Mouse (Mus musculus) ES-Bruce4 (cell line): ENCODE measurements around the gene Jmjd6. TPM values are rescaled to one million over a fixed set of nuclear protein-coding genes. Genes with fewer than 3 reads are reported as not detected.

ENCODE experiments used
- H3K27ac ChIP-seq: 2 replicates; pipeline ENCODE4 v1.5.1; 2012; ENCODE audit warnings: low read length, inconsistent platforms; ENCODE audit not compliant: insufficient read depth
- H3K27me3 ChIP-seq: 2 replicates; pipeline ENCODE4 v1.6.1; 2012; ENCODE audit warnings: mild to moderate bottlenecking, low read length, inconsistent platforms; ENCODE audit not compliant: control insufficient read depth, poor library complexity, insufficient read depth, severe bottlenecking
- H3K36me3 ChIP-seq: 2 replicates; pipeline ENCODE4 v1.6.1; 2012; ENCODE audit warnings: inconsistent platforms, mild to moderate bottlenecking, low read length, moderate library complexity; ENCODE audit not compliant: control insufficient read depth, poor library complexity, insufficient read depth, severe bottlenecking
- H3K4me1 ChIP-seq: one replicate; pipeline ENCODE4 v1.8.1; 2011; ENCODE audit warnings: low read length; ENCODE audit not compliant: control insufficient read depth, insufficient read depth
- H3K4me3 ChIP-seq: 2 replicates; pipeline ENCODE4 v1.5.1; 2011; ENCODE audit warnings: low read depth, mild to moderate bottlenecking, low read length
- H3K9ac ChIP-seq: 2 replicates; pipeline ENCODE4 v1.6.1; 2012; ENCODE audit warnings: low read depth, mild to moderate bottlenecking, inconsistent platforms; ENCODE audit not compliant: poor library complexity, severe bottlenecking
- H3K9me3 ChIP-seq: replicated peaks from 2 replicates; pipeline ENCODE4 v1.6.1; 2012; ENCODE audit warnings: mild to moderate bottlenecking, low read length, inconsistent platforms; ENCODE audit not compliant: control insufficient read depth, poor library complexity, insufficient read depth, severe bottlenecking
- CTCF ChIP-seq: IDR thresholded peaks from one replicate; pipeline ENCODE4 v1.8.1; 2011; ENCODE audit warnings: low read depth, low read length
- EP300 ChIP-seq: IDR thresholded peaks from 2 replicates; pipeline ENCODE4 v1.6.1; 2011; ENCODE audit warnings: low read depth, low read length; ENCODE audit not compliant: insufficient read depth
- POLR2A ChIP-seq: IDR thresholded peaks from one replicate; pipeline ENCODE4 v1.8.1; 2011; ENCODE audit warnings: low read length; ENCODE audit not compliant: insufficient read depth
- polyA plus RNA-seq: library from polyadenylated mRNA; stranded (reverse); fragments of >200 nt; gene quantifications from 2 replicates; pipeline ENCODE4 v1.2.4, GENCODE M21; 2011; ENCODE audit warnings: low read depth; ENCODE audit not compliant: missing spikeins, insufficient read depth, insufficient read length

Jmjd6 gene
- polyA plus RNA-seq, 1 experiment, result 45.6 TPM

DNA sequence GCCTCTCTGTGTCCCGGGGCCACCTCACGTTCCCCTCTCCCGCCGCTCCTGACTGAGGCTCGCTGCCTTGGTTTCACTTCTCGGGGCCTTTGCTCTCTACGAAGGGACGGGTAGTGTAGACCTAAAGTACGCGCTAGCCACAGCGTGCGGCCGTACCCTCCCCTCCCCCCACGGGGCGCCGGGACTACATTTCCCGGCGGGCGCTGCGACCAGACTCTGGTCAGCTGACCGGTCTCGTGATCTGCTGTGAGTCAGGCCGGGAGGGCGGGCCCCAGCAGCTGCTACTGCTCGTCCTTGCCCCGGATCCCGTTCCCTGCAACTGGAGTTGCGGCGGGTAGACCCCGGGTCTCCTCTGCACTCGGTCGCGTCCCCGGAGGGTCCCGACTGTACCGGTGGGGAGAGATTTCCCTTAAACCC is 10.3 kb upstream of the Jmjd6 start:
- H3K4me1 ChIP-seq, result no peaks in the 10 kb centered on the region
- peaks cover 35% of the 10 kb centered on the region for H3K36me3 ChIP-seq
- H3K27me3 ChIP-seq, result no peaks in the 10 kb centered on the region
- H3K9me3 ChIP-seq, result no peaks in the 10 kb centered on the region
- peak overlapping the region; percentile 89 for H3K4me3 ChIP-seq
- TF ChIP-seq EP300, result 0 out of 2 replicates have a peak, but pooled peaks have one; percentile 23
- no peak for TF ChIP-seq CTCF
- peak; percentile 46 for TF ChIP-seq POLR2A
- H3K27ac ChIP-seq, result peak overlapping the region; percentile 72
- H3K9ac ChIP-seq, result peak overlapping the region; percentile 88

DNA sequence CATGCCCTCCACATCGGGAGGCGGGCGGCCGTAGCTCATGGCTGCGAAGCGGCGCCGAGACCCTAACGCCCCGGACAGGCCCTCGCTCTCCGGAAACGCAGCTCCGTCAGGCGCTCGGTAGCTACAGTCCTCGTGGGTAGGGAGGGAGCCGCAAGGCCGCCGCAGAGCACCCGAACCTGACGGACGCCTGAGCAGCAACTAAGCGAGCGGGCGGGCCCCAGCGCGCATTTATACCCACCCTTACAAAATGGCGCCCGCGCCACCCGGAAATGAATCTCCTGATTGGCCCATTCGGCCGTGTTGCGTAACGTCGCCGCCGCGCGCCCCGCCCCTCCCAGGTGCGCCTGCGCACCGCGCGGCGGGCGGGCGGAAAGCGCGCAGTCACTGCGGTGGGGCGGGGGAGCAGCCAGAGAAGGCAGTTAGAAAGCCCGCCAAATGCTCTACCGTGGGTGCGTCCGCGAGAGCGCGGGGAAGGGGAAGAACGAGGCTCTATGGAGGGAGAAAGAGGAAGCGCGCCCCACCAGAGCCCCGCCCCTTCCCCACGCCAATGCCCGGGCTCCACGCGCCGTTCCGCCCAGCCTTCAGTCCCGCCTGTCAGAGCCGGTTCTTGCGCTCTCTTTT is 9.8 kb upstream of the Jmjd6 start, which contains the start of gene Srsf2:
Gene Srsf2, minus strand, starts transcription at position 204 of the 621 bp plus-strand sequence.
- TF ChIP-seq POLR2A, result peak; percentile 99
- TF ChIP-seq CTCF, result no peak
- TF ChIP-seq EP300, result 0 out of 2 replicates have a peak, but pooled peaks have one; percentile 41
- Histone ChIP-seq H3K27me3 (no peaks in the 10 kb centered on the region), H3K4me1 (no peaks in the 10 kb centered on the region), H3K36me3 (peaks cover 40% of the 10 kb centered on the region), H3K4me3 (peak within 1 kb of the TSS; percentile 93), H3K9me3 (no peaks in the 10 kb centered on the region), H3K27ac (peak within 1 kb of the TSS; percentile 82), H3K9ac (peak within 1 kb of the TSS; percentile 88)

DNA sequence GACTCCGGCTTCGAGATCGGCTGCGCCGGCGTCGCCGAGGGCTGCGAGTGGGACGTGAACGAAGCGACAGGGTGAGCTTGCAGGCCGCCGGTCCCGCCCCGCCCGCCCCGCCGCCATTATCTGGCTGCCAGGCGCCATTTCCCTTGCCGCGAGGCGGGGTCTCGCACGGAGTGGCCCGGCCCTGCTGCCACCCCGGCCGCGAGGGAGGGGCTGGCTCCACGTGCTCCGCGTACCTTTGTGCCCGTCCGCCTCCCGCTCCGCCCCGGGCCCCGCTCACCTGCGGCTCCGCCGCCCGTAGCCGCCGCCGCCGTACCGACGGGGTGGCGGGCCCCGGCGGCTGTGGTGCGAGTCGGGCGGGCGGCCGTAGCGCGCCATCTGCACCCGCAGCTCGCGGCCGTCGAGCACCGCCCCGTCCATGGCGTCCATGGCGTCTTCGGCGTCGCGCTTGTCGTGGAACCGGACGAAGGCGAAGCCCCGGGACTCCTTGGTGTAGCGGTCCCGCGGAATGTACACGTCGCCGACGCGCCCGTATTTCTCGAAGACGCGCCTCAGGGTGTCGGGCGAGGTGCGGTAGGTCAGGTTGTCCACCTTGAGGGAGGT is 9.1 kb upstream of the Jmjd6 start, which contains the start of gene Mfsd11:
Gene Mfsd11, plus strand, starts transcription at position 150 of the 600 bp plus-strand sequence.
- Histone ChIP-seq H3K9me3 (no peaks in the 10 kb centered on the region), H3K4me1 (no peaks in the 10 kb centered on the region), H3K4me3 (peak within 1 kb of the TSS; percentile 93), H3K9ac (peak within 1 kb of the TSS; percentile 88), H3K36me3 (peaks cover 45% of the 10 kb centered on the region), H3K27me3 (no peaks in the 10 kb centered on the region), H3K27ac (peak within 1 kb of the TSS; percentile 82)
- TF ChIP-seq EP300 (no peak), POLR2A (no peak), CTCF (no peak)

DNA sequence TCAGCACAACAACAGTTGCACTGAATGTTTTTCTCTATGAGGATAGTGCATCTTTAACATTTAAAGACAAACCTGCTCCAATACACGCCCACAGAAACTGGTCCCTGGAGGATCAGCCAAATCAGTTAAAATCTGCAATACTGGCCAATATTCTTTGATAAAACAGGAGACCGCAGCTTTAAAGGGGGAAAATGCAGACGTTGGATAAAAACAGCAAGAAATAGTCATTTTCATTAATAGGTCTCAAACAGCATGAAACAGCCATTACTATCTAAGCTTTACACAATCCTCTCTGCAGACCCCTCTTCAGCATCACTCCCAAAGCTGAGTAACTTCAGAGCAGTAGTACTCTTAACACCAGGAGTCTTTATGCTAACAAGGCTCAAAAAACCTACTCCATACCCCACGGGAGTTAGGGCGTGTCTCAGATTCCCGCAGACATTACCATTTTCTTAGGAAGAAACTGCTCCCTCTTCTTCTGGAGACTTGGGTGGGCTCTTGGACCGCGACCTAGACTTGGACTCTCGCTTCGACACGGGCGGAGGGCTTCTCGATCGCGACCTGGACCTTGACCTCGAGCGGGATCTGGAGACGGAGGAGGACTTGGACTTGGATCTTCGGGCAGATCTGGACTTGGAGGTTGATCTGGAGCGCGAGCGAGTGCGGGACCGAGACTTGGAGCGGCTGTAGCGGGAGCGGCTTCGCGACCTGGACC is 8.5 kb upstream of the Jmjd6 start:
- TF ChIP-seq CTCF (no peak), EP300 (no peak), POLR2A (no peak)
- peaks cover 48% of the 10 kb centered on the region for H3K36me3 ChIP-seq
- peak overlapping the region; percentile 37 for H3K27ac ChIP-seq
- H3K27me3 ChIP-seq, result no peaks in the 10 kb centered on the region
- H3K9me3 ChIP-seq, result no peaks in the 10 kb centered on the region
- peak overlapping the region; percentile 93 for H3K4me3 ChIP-seq
- no peaks in the 10 kb centered on the region for H3K4me1 ChIP-seq
- H3K9ac ChIP-seq, result peak overlapping the region; percentile 88

DNA sequence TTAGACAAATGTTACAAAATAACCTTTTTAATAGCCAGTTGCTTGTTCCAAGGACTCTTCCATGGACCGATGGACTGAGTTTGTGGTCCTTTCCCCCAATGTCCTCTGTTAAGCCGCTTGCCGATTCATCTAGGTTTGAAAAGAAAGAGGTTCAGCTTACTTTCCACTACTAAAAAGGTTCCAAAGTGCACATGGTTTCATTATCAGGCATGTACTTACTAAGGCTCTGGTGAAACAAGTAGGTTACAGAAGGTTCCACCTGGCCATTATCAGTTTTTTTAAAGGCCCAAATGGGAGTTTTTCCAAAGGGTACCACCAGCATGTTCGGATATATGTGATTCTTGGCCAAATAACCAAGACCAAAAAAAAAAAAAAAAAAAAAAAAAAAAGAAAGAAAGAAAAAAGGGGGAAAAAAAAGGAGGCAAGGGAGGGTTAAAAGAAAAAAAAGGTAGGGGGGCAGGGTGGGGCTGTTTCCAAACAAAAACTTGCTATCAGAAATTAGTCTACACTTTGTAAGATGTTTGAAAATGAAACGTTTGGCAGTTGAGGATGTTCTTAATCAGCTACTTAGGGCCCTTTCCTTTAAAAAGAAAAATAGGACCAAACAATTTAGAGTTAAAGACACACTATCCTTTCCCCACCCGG is 7.7 kb upstream of the Jmjd6 start:
- no peak for TF ChIP-seq CTCF
- TF ChIP-seq EP300, result no peak
- no peak for TF ChIP-seq POLR2A
- peak overlapping the region; percentile 88 for H3K9ac ChIP-seq
- H3K4me3 ChIP-seq, result peak overlapping the region; percentile 93
- H3K4me1 ChIP-seq, result no peaks in the 10 kb centered on the region
- peaks cover 53% of the 10 kb centered on the region for H3K36me3 ChIP-seq
- H3K27ac ChIP-seq, result peak overlapping the region; percentile 54; the same call in 1 of the 2 replicates
- H3K27me3 ChIP-seq, result no peaks in the 10 kb centered on the region
- no peaks in the 10 kb centered on the region for H3K9me3 ChIP-seq
